Mouse (Mus musculus) heart, embryonic 11.5 days (tissue): ENCODE results near the gene Wdr76. TPM values are rescaled to one million over a fixed set of nuclear protein-coding genes. Genes with fewer than 3 reads are reported as not detected.

Source experiments
- ATAC-seq: fragments of 200-750 bp; cut with Nextera tagmentation; replicated peaks from 2 replicates; pipeline ENCODE4 v1.8.0; 2017; ENCODE audit warnings: moderate library complexity; ENCODE audit not compliant: insufficient number of reproducible peaks, low FRiP score, low TSS enrichment
- H3K27ac ChIP-seq: fragments of 300-500 bp; sonication (generic); 2 replicates; pipeline ENCODE4 v1.5.1; 2014; ENCODE audit warnings: mild to moderate bottlenecking, low read depth, low read length
- H3K27me3 ChIP-seq: fragments of 300-500 bp; sonication (generic); 2 replicates; pipeline ENCODE4 v1.6.1; 2014; ENCODE audit warnings: mild to moderate bottlenecking, low read length, mixed read lengths; ENCODE audit not compliant: control insufficient read depth, insufficient read depth
- H3K36me3 ChIP-seq: fragments of 300-500 bp; sonication (generic); 2 replicates; pipeline ENCODE4 v1.6.1; 2014; ENCODE audit warnings: mild to moderate bottlenecking, low read length, moderate library complexity, mixed read lengths; ENCODE audit not compliant: control insufficient read depth, insufficient read depth
- H3K4me1 ChIP-seq: fragments of 300-500 bp; sonication (generic); 2 replicates; pipeline ENCODE4 v1.6.1; 2014; ENCODE audit warnings: low read length; ENCODE audit not compliant: control insufficient read depth, insufficient read depth
- H3K4me2 ChIP-seq: fragments of 300-500 bp; sonication (generic); 2 replicates; pipeline ENCODE4 v1.6.1; 2014; ENCODE audit warnings: mild to moderate bottlenecking, moderate library complexity
- H3K4me3 ChIP-seq: fragments of 300-500 bp; sonication (generic); 2 replicates; pipeline ENCODE4 v1.5.1; 2014; ENCODE audit warnings: low read depth, low read length
- H3K9ac ChIP-seq: fragments of 300-500 bp; sonication (generic); 2 replicates; pipeline ENCODE4 v1.6.1; 2014; ENCODE audit warnings: mild to moderate bottlenecking, low read depth, low read length, moderate library complexity
- H3K9me3 ChIP-seq: fragments of 300-500 bp; sonication (generic); replicated peaks from 2 replicates; pipeline ENCODE4 v1.6.1; 2016; ENCODE audit warnings: low read length; ENCODE audit not compliant: control insufficient read depth
- WGBS: fragments of 180-500 bp; shearing (Covaris S2); extraction: QIAGEN DNeasy Blood & Tissue Kit; methylation state at CpG from one replicate; pipeline ENCODE4 v1.1.7; 2014; ENCODE audit not compliant: insufficient replicate concordance; 5-methylcytosine and 5-hydroxymethylcytosine counted together
- polyA plus RNA-seq: library from polyadenylated mRNA; unstranded; fragments of >200 nt; fragmentation: Nextera tagmentation; extraction: Ambion mirVana; gene quantifications from 2 replicates; pipeline ENCODE4 v1.2.1, GENCODE M21; 2014

The Wdr76 gene
- polyA plus RNA-seq, 1 experiment from 2014 or later: 10.0 TPM

GRCm38 (mm10) chr2:121551271-121551670, 44.7 kb downstream of the Wdr76 start:
- Histone ChIP-seq H3K27ac (peak overlapping the region; percentile 94), H3K4me3 (peak overlapping the region; percentile 36), H3K27me3 (no peaks in the 10 kb centered on the region), H3K4me2 (peak overlapping the region; percentile 64), H3K36me3 (peaks cover 11% of the 10 kb centered on the region), H3K9me3 (no peaks in the 10 kb centered on the region), H3K9ac (peak overlapping the region; percentile 59), H3K4me1 (peaks cover 17% of the 10 kb centered on the region)
- peak; percentile 76 for ATAC-seq
- WGBS: 16% methylated on average over 8 of the region's 8 CpGs

GRCm38 (mm10) chr2:121563117-121563516, 56.6 kb downstream of the Wdr76 start:
- no peak overlapping the region for H3K27ac ChIP-seq
- 54% methylated on average over 3 of the region's 3 CpGs for WGBS
- no peak for ATAC-seq
- H3K27me3 ChIP-seq: no peaks in the 10 kb centered on the region
- H3K36me3 ChIP-seq: no peaks in the 10 kb centered on the region
- H3K4me3 ChIP-seq: no peak overlapping the region
- H3K9ac ChIP-seq: no peak overlapping the region
- H3K4me1 ChIP-seq: no peaks in the 10 kb centered on the region
- H3K9me3 ChIP-seq: no peaks in the 10 kb centered on the region
- H3K4me2 ChIP-seq: no peak overlapping the region

GRCm38 (mm10) chr2:121565911-121566310, 59.4 kb downstream of the Wdr76 start:
- ATAC-seq: no peak
- no peaks in the 10 kb centered on the region for H3K27me3 ChIP-seq

GRCm38 (mm10) chr2:121570049-121570448, 63.5 kb downstream of the Wdr76 start:
- Histone ChIP-seq H3K4me1 (peaks cover 4% of the 10 kb centered on the region; the same call in 1 of the 2 replicates), H3K36me3 (no peaks in the 10 kb centered on the region), H3K4me2 (no peak overlapping the region), H3K27me3 (no peaks in the 10 kb centered on the region), H3K9me3 (no peaks in the 10 kb centered on the region), H3K4me3 (no peak overlapping the region), H3K27ac (no peak overlapping the region), H3K9ac (no peak overlapping the region)
- no peak for ATAC-seq
- WGBS: 77% methylated on average over 3 of the region's 3 CpGs

More at GRCm38 (mm10) chr2:121565911-121566310, 59.4 kb downstream of the Wdr76 start:
- Histone ChIP-seq H3K27ac (no peak overlapping the region), H3K4me1 (no peaks in the 10 kb centered on the region), H3K9me3 (no peaks in the 10 kb centered on the region), H3K4me3 (no peak overlapping the region), H3K4me2 (no peak overlapping the region), H3K36me3 (no peaks in the 10 kb centered on the region), H3K9ac (no peak overlapping the region)
- 59% methylated on average over 5 of the region's 5 CpGs for WGBS

- no peak for ATAC-seq
- Histone ChIP-seq H3K4me3 (no peak overlapping the region), H3K36me3 (no peaks in the 10 kb centered on the region), H3K27me3 (no peaks in the 10 kb centered on the region), H3K27ac (no peak overlapping the region), H3K9ac (no peak overlapping the region), H3K4me1 (peaks cover 11% of the 10 kb centered on the region; the same call in 1 of the 2 replicates), H3K9me3 (no peaks in the 10 kb centered on the region), H3K4me2 (no peak overlapping the region)
- 53% methylated on average over 8 of the region's 8 CpGs for WGBS
Measured at GRCm38 (mm10) chr2:121570999-121571655, 64.6 kb downstream of the Wdr76 start.

- 19% methylated on average over 7 of the region's 7 CpGs for WGBS
- no peaks in the 10 kb centered on the region for H3K27me3 ChIP-seq
- ATAC-seq: peak; percentile 71
Measured at GRCm38 (mm10) chr2:121571780-121572179, 65.3 kb downstream of the Wdr76 start.

GRCm38 (mm10) chr2:121574066-121574630, 67.6 kb downstream of the Wdr76 start:
- no peak overlapping the region for H3K4me2 ChIP-seq
- peaks cover 13% of the 10 kb centered on the region; the same call in 1 of the 2 replicates for H3K4me1 ChIP-seq
- H3K27ac ChIP-seq: no peak overlapping the region
- no peak for ATAC-seq
- no peaks in the 10 kb centered on the region for H3K9me3 ChIP-seq
- no peak overlapping the region for H3K9ac ChIP-seq
- no peaks in the 10 kb centered on the region for H3K27me3 ChIP-seq
- no peaks in the 10 kb centered on the region for H3K36me3 ChIP-seq
- WGBS: 62% methylated on average over 9 of the region's 9 CpGs
- no peak overlapping the region for H3K4me3 ChIP-seq

More at GRCm38 (mm10) chr2:121571780-121572179, 65.3 kb downstream of the Wdr76 start:
- no peak overlapping the region for H3K27ac ChIP-seq
- no peaks in the 10 kb centered on the region for H3K9me3 ChIP-seq
- H3K36me3 ChIP-seq: no peaks in the 10 kb centered on the region
- H3K9ac ChIP-seq: no peak overlapping the region
- no peak overlapping the region for H3K4me2 ChIP-seq
- no peak overlapping the region for H3K4me3 ChIP-seq
- H3K4me1 ChIP-seq: peaks cover 13% of the 10 kb centered on the region; the same call in 1 of the 2 replicates

GRCm38 (mm10) chr2:121575741-121576201, 69.2 kb downstream of the Wdr76 start:
- 44% methylated on average over 8 of the region's 8 CpGs for WGBS
- no peaks in the 10 kb centered on the region for H3K36me3 ChIP-seq
- no peak overlapping the region for H3K9ac ChIP-seq
- no peaks in the 10 kb centered on the region for H3K9me3 ChIP-seq
- H3K4me2 ChIP-seq: no peak overlapping the region
- ATAC-seq: no peak
- H3K4me1 ChIP-seq: peaks cover 13% of the 10 kb centered on the region; the same call in 1 of the 2 replicates
- no peak overlapping the region for H3K4me3 ChIP-seq
- no peak overlapping the region for H3K27ac ChIP-seq
- H3K27me3 ChIP-seq: no peaks in the 10 kb centered on the region
